Mouse (Mus musculus) urinary bladder, postnatal 10 days (tissue): ENCODE results near the gene Pip5k1c.

Experiments
- DNase-seq: peaks from one replicate; pipeline ENCODE4 v3.0.0; 2022; ENCODE audit warnings: low spot score

The Pip5k1c gene

GRCm38 (mm10) chr10:81367207-81367495, 74.4 kb downstream of the Pip5k1c start:
- DNase-seq = no peak
